Mouse (Mus musculus): ENCODE data around the gene Dcpp1. TPM values are rescaled to one million over a fixed set of nuclear protein-coding genes. Genes with fewer than 3 reads are reported as not detected.
"Not testable (repeated sequence)": the region's sequence is repeated elsewhere in the genome, so short reads cannot be mapped to it uniquely, and the experiment has no call there.

Gene Dcpp1
- polyA plus RNA-seq, 1 experiment = not detected

DNA sequence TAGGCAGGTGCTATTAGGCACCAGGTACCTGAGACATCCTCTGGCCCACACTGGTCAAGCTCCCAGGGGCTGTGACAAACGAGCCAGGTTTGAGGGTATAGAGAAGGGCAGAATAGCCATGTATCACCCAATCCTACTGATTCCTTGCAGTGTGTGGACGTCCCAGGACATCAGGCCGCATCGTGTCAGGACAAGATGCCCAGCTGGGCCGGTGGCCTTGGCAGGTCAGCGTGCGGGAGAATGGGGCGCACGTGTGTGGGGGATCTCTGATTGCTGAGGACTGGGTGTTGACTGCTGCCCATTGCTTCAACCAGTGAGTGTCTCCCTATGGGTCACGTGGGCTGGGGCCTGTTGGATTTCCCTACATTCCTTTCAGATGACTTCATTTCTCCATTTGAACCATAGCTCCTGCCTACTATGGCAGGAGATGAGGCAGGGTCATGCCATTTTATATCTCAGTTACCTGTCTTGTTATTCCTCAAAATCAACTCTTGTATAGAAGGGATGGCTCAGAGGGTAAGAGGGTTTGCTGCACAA lies 26.4 kb upstream of the Dcpp1 start:
- no peaks in the 10 kb centered on the region for H3K4me1 ChIP-seq (ENCODE audit: control insufficient read depth, insufficient read depth, low read length)
- TF ChIP-seq POLR2A (IDR thresholded peaks at IDR 0.05; ENCODE audit: extremely low read depth, insufficient read depth, low read length) (no peak), CTCF (IDR thresholded peaks at IDR 0.05; ENCODE audit: extremely low read depth, insufficient read depth, low read length) (no peak)

DNA sequence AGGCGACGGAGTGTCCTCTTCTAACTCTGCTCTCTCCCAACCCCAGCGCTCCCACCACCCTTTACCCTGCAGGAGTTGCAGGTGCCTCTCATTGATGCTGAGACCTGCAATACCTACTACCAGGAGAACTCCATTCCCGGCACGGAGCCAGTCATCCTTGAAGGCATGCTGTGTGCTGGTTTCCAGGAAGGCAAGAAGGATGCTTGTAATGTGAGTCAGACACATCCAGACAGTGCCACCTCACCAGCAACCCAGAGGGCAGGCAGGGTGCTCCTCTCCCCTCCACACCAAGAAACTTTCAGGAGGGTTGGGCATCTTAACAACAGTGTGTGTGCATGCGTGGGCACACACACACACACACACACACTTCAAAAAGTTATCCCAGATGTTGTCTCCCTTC lies 23.5 kb upstream of the Dcpp1 start:
- TF ChIP-seq CTCF (IDR thresholded peaks at IDR 0.05; ENCODE audit: extremely low read depth, insufficient read depth, low read length) (no peak), POLR2A (IDR thresholded peaks at IDR 0.05; ENCODE audit: extremely low read depth, insufficient read depth, low read length) (no peak)

More for the DNA sequence above, 26.4 kb upstream of the Dcpp1 start:
- no peak overlapping the region for H3K4me3 ChIP-seq (ENCODE audit: insufficient read depth, low read length)
- H3K27ac ChIP-seq (ENCODE audit: insufficient read depth, low read length) = no peak overlapping the region

DNA sequence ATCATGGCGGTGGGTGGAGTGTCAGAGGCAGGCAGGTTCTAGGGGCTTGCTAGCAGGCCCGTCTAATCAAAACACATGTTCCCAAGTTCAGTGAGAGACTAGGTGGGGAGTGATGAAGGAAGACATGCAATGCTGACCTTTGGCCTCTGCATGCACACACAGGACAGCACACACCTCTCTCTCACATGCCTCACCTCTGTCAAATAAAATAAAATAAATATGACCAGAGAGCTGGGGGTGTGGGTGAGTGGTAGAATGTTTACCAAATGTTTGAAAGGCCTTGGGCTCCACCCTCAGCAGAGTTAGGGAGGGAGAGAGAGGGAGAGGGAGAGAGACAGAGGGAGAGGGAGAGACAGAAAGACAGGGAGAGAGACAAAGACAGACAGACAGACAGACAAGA lies 22.8 kb upstream of the Dcpp1 start:
- Histone ChIP-seq H3K4me1 (ENCODE audit: control insufficient read depth, insufficient read depth, low read length) (no peaks in the 10 kb centered on the region), H3K4me3 (ENCODE audit: insufficient read depth, low read length) (no peak overlapping the region), H3K27ac (ENCODE audit: insufficient read depth, low read length) (no peak overlapping the region)
- TF ChIP-seq CTCF (IDR thresholded peaks at IDR 0.05; ENCODE audit: extremely low read depth, insufficient read depth, low read length) = no peak
- no peak for TF ChIP-seq POLR2A (IDR thresholded peaks at IDR 0.05; ENCODE audit: extremely low read depth, insufficient read depth, low read length)

More for the DNA sequence above, 23.5 kb upstream of the Dcpp1 start:
- H3K4me1 ChIP-seq (ENCODE audit: control insufficient read depth, insufficient read depth, low read length) = no peaks in the 10 kb centered on the region
- H3K27ac ChIP-seq (ENCODE audit: insufficient read depth, low read length) = no peak overlapping the region
- no peak overlapping the region for H3K4me3 ChIP-seq (ENCODE audit: insufficient read depth, low read length)

DNA sequence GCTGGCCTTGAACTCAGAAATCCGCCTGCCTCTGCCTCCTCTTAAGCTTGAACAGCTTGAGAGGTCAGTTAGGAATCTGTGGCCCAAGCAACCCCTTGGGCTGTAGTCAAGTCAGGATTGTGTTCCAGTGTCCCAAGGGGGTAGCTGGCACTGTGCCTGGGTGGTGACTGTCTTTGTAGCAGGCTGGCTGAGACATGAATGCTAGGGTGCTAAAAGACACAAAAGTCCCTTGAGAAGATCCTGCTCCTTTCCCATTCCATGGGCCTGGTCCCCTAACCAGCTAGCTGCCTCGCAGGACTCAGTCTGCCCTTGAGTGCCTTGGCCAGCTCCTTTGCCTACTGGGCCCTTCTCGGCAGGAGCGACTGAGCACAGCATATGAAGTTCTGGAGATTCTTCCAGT lies 17.8 kb upstream of the Dcpp1 start:
- no peaks in the 10 kb centered on the region for H3K4me1 ChIP-seq (ENCODE audit: control insufficient read depth, insufficient read depth, low read length)
- no peak overlapping the region for H3K4me3 ChIP-seq (ENCODE audit: insufficient read depth, low read length)
- H3K27ac ChIP-seq (ENCODE audit: insufficient read depth, low read length) = no peak overlapping the region
- no peak for TF ChIP-seq POLR2A (IDR thresholded peaks at IDR 0.05; ENCODE audit: extremely low read depth, insufficient read depth, low read length)
- no peak for TF ChIP-seq CTCF (IDR thresholded peaks at IDR 0.05; ENCODE audit: extremely low read depth, insufficient read depth, low read length)

DNA sequence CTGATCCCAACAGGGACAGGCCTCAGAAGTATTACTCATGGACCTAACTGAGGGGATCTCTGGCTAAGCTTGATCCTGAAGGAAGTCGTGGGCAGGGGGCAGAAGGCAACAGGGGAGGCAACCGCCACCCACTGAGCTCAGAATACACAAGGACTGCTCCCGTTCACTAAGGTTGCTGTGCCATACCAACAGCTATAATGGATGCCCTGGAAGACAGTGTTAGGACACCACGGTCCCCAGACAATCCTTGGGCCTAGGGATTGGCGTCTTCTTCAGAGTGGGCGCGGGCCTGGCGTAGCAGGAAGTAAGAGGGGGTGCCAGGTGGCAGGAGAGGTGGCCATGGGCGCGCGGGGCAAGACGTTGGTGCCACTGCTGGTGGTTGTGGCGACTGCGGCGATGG lies 12.9 kb upstream of the Dcpp1 start, which contains the start of gene Prss21:
Gene Prss21, plus strand, starts transcription at position 301 of the 400 bp plus-strand sequence.
- TF ChIP-seq CTCF (IDR thresholded peaks at IDR 0.05; ENCODE audit: extremely low read depth, insufficient read depth, low read length) (no peak), POLR2A (IDR thresholded peaks at IDR 0.05; ENCODE audit: extremely low read depth, insufficient read depth, low read length) (no peak)
- Histone ChIP-seq H3K4me3 (ENCODE audit: insufficient read depth, low read length) (no peak within 1 kb of the TSS), H3K27ac (ENCODE audit: insufficient read depth, low read length) (no peak within 1 kb of the TSS), H3K4me1 (ENCODE audit: control insufficient read depth, insufficient read depth, low read length) (no peaks in the 10 kb centered on the region)

DNA sequence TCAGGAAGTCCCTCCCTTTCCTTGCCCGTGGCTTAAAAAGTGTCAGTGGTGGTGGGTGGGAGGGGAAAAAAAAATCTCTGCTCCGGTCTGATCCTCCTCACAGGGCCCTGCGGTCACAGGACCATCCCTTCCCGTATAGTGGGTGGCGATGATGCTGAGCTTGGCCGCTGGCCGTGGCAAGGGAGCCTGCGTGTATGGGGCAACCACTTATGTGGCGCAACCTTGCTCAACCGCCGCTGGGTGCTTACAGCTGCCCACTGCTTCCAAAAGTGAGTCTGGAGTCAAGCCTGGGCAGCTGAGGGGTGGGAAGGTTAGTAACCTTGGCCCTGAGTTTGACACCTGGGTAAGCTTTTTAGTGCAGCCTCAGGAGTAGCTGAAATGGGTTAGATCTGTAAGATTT lies 12.2 kb upstream of the Dcpp1 start:
- no peak overlapping the region for H3K4me3 ChIP-seq (ENCODE audit: insufficient read depth, low read length)
- no peaks in the 10 kb centered on the region for H3K4me1 ChIP-seq (ENCODE audit: control insufficient read depth, insufficient read depth, low read length)
- TF ChIP-seq POLR2A (IDR thresholded peaks at IDR 0.05; ENCODE audit: extremely low read depth, insufficient read depth, low read length) (no peak), CTCF (IDR thresholded peaks at IDR 0.05; ENCODE audit: extremely low read depth, insufficient read depth, low read length) (no peak)
- H3K27ac ChIP-seq (ENCODE audit: insufficient read depth, low read length) = no peak overlapping the region

DNA sequence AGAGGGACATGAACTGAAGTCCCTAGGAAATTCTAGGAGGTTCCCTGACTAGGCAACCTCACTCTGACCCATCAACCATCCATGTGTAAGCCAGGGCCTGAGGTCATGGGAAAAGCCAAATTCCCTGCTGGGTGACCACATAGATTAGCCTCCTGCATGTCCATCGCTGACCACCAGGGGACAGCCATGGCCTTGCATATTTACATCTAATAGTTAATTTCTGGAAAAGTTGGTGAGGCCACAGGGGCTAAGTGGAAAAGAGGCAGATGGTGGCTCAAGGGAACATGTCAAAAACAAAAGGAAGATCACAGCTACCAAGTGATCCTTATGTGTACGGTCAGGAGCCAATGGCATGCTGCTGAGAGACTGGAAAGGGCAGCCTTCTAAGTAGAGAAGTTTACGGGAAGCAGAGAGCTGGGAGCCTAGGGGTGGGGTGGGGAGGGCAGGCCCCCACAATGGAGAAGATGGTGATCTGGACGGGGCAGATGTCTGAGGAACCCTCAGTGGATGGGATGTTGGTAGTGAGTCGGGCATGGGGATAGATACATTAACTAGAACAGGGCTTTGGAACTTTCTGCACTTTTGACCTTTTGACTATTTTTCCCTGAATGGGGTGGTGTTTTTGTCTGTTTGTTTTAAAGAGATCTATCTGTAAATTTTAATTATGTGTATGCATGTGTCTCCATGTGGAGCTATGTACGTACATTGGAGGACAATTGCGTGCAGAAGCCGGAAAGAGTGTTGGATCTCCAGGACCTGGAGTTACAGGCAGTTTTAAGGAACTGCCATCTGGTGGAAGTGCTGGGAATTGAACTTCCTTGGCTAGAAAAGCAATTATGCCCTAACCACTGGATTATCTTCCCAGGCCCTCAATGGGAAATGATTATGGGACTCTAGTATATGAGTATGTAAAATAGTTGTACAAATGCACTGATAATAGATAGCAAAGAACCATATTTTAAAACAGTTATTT lies 6.5 kb upstream of the Dcpp1 start:
- H3K4me1 ChIP-seq (ENCODE audit: control insufficient read depth, insufficient read depth, low read length) = no peaks in the 10 kb centered on the region
- peak; percentile 66 for TF ChIP-seq CTCF (IDR thresholded peaks at IDR 0.05; ENCODE audit: extremely low read depth, insufficient read depth, low read length)
- no peak for TF ChIP-seq POLR2A (IDR thresholded peaks at IDR 0.05; ENCODE audit: extremely low read depth, insufficient read depth, low read length)
- H3K27ac ChIP-seq (ENCODE audit: insufficient read depth, low read length) = no peak overlapping the region
- no peak overlapping the region for H3K4me3 ChIP-seq (ENCODE audit: insufficient read depth, low read length)

DNA sequence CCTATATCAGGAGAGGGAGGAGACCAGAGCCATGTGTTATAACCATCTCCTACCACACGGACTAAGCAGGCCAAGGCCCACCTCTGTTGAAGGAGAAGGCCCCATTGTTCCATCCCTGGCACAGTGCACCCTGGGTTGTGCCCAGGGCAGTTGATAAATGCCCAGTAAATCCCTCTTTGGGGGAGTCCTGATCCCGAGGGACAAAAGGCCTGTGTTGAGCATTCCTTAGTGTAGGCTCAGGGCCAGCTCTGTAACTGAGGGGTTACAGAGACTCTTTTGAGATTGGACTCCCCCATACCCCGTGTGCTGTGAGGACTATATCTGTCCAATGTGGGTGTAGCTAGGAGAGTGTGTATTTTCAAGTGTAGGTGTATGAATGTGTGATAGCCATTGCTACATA lies 3.9 kb upstream of the Dcpp1 start:
- no peak overlapping the region for H3K27ac ChIP-seq (ENCODE audit: insufficient read depth, low read length)
- H3K4me1 ChIP-seq (ENCODE audit: control insufficient read depth, insufficient read depth, low read length) = no peaks in the 10 kb centered on the region
- no peak for TF ChIP-seq CTCF (IDR thresholded peaks at IDR 0.05; ENCODE audit: extremely low read depth, insufficient read depth, low read length)
- no peak for TF ChIP-seq POLR2A (IDR thresholded peaks at IDR 0.05; ENCODE audit: extremely low read depth, insufficient read depth, low read length)
- H3K4me3 ChIP-seq (ENCODE audit: insufficient read depth, low read length) = no peak overlapping the region

DNA sequence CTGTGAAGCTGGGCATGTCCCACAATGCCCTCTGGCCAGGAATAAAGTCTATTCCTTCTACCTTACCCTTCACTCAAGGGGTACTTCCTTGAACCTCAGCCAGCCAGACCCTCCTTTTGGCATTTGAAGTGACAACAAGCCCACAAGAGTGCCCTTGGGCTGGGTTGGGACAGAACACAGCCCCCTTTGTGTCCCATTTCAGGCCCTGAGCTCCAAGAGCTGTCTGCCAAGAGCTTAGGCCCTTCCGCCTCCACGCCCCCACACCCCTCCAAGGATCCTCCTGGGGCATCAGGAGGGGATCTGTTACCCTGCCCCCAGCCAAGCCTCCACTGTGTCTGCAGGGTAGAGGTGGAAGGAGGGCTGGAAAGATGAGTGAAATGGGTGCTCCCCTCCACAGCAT lies 3.5 kb upstream of the Dcpp1 start:
- Histone ChIP-seq H3K27ac (ENCODE audit: insufficient read depth, low read length) (no peak overlapping the region), H3K4me3 (ENCODE audit: insufficient read depth, low read length) (no peak overlapping the region), H3K4me1 (ENCODE audit: control insufficient read depth, insufficient read depth, low read length) (no peaks in the 10 kb centered on the region)
- TF ChIP-seq CTCF (IDR thresholded peaks at IDR 0.05; ENCODE audit: extremely low read depth, insufficient read depth, low read length) (no peak), POLR2A (IDR thresholded peaks at IDR 0.05; ENCODE audit: extremely low read depth, insufficient read depth, low read length) (no peak)

DNA sequence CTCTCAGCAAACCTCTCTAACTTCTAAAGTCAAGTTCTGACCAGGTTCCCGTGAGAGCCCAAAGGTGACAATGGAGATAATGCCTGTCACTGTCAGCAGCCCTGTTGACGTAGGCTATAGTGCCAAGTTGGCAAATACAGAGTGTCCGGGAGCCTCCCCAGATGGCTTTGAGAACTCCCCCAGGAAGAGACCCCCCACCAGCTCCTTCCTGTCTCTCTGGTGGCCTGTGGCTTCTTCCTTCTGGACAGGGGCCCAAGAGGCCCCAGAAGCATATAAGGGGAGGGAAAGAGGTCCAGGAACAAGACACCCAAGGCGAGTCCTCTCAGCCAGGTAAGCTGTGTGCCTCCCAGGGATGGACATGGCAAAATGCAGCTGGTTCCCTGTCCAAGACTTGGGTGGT lies 36.5 kb downstream of the Dcpp1 start, which contains the start of gene Dcpp3:
Gene Dcpp3, plus strand, starts transcription at position 301 of the 400 bp plus-strand sequence.
- H3K4me1 ChIP-seq (ENCODE audit: control insufficient read depth, insufficient read depth, low read length); H3K4me3 ChIP-seq (ENCODE audit: insufficient read depth, low read length); H3K27ac ChIP-seq (ENCODE audit: insufficient read depth, low read length): not testable (repeated sequence)

Measured in cortical plate, adult 2 months (tissue).